Mouse (Mus musculus) gastrocnemius, postnatal 25 days (tissue): ENCODE measurements around the gene Fam222b. TPM values are rescaled to one million over a fixed set of nuclear protein-coding genes. Genes with fewer than 3 reads are reported as not detected.
A peak's percentile ranks its signal among the peaks of the same experiment; 100 is the strongest.

ENCODE experiments used
- DNase-seq: peaks from one replicate; pipeline ENCODE4 v3.0.0; 2022
- total RNA-seq, 2 experiments: library from RNA; stranded (reverse); gene quantifications; 1 replicate in 1 of 2; 2 replicates in 1 of 2; pipeline ENCODE4 v1.2.3; 2021

Gene Fam222b
- total RNA-seq, 2 experiments from 2014 or later = 5.4 to 5.8 TPM

DNA sequence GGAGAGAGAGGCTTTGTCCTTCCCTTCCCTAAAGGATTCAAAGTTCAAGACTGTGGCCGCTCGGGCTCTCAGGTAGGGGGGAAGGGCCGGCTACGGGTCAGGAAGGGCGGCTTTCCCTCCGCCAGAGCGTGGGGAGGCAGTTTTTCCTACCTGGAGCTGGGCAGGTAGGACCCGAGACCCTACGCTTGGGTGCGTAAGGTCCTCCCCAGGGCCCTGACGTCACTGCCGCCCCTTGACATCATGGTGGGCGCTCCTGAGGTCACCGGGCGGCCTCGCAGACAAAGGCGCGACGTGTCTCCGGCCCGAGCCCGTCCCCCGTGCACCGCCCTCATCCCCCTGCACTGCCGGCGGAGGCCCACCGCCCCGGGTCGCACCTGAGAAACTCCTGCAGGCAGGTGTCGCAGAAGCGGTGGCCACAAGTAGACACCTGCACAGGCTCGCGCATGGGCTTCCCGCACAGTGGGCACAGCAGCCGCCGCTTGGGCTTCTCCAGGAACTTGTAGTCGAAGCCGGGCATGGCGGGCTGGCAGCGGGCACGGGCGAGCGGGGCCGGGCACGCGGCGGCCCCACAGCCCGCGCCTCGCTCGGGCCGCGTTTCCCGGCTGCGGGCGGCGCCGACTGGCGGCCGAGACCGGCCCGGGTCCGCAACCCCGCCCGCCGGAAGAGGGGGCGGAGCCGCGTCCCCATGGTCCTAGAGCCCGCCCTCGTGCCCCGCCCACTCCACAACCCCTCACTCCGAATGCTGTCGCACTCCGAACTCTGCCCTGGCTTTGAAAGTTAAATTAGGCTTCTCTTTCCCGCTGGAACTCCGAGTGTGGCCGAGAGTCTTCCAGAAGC is 70.7 kb downstream of the Fam222b start, which contains the start of gene Traf4:
Gene Traf4, minus strand, starts transcription at position 666 of the 837 bp plus-strand sequence.
- DNase-seq = peak; percentile 85

DNA sequence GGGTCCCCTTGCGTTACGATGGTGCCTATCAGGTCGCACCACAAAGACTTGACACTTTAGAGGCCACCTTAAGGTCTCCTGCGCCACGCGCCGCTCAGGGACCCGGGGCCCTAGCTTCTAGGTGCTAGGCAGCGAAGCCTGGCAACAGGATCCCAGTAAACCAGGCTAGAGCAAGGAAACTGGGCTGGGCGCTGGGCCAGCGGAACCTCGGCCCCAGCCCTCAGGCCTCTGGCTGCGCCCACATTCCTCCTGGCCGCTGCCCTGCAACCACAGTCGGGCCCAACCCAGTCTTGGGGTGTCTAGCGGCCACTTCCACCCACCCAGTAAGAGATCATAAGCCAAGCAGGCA is 71.3 kb downstream of the Fam222b start:
- DNase-seq = peak; percentile 51

DNA sequence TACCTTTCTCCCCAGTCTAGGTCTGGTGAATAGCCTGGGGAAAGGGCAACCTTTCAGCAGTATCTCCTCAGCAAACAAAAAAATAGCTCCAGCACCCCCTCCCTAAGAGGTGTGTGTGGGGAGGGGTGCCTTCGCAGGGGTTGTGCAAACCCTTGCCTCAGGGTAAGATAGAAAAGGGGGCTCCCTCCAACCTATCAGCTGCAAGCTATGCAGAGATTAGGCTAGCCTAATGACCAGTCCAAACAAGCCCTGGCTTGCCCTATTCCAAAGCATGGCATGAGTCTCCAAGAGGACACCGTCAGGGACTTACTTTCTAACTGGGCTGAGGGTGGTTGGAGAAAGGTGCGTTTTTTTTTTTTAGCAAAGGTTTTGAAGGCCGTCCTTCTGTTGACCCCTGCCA is 71.7 kb downstream of the Fam222b start:
- DNase-seq = no peak

DNA sequence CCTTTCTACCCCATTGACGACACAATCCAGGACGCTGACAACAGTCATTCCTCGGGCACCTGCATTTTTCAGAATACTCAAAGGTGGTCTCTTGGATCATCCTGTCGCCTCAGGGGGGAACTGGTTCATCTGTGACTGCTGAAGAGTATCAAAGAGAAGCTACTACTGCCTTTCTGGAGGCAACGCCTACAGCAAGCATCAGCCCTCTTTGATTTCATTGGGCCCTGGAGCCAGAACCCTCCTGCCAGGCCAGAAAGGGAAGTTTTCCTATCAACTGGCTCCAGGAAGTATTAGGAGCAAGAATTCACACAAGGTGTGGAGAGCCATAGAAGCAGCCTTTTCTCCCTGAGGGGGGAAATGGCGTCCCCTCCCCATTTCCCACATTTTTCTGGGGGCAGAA is 72.2 kb downstream of the Fam222b start:
- DNase-seq = no peak

DNA sequence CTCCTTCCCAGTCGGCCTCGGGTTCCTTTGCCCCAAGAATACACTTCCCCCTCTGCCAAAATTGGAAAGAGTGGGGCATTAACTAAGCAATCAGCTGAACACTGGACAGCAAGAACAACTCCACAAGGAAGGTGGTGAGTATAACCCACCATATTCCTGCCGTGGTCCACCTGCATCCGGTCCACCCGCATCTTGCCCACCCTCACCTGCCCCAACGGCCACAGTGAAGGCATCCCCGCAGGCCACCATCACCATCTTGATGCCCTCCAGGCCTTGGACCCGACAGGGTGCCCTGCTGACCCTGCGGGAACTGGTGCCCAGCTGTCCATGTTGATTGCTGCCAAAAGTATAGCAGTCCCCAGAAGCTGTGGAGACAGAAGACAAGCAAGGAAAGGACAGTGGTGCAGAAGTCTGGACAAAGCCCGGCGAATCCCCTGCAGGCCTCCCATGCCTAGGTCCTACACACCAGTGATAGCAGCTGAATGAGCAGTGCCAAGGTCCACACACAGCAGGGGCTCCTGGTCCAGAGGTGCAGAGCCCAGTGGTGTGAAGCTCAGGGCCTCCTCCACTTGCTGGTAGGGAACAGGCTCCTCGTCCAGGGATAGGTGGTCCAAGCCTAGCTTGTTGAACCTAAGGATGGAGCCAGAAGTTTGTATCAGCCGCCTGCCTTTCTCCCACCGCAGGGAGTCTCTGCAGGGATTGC is 72.9 kb downstream of the Fam222b start:
- DNase-seq = no peak

DNA sequence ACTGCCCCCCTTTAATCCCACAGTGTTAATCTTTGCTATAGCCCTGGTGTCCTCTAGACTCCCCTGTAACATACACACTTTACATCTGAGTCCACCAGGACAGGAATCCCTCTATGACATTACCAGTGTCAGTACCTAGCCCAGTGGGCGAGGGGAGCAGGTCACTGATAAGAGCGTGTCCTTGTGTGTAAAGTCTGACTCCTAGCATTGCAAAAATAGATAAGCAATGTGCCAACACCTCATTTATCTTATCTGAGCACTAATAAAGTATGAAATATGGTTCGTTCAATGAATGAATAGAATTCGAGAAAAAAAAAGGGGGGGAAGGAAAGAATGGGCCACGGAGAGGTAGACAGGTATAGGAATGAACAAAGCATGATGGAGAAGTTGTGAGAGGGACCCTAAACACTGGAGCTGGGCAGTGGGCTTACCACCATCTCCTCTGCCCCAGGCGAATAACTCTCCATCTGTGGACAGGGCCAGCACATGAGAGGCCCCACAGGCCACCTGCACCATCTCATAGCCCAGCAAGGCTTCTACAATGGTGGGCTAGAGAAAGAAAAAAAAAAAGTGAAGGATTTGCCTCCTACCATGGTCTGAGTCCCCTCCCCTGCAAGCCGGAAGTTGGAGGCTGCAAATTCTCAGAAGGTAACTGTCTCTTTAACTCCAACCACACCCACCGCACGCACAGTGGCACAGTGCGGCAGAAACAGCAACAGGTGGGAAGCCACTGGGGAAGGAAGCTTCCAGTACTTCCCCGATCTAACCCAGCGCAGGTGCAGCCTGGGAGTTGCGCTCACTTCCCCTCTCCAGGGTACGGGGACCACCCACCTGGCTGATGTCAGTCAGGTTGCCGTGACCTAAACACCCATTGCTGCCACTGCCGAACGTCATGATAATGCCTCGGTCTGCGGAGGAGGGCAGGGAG is 74.3 kb downstream of the Fam222b start:
- no peak for DNase-seq

DNA sequence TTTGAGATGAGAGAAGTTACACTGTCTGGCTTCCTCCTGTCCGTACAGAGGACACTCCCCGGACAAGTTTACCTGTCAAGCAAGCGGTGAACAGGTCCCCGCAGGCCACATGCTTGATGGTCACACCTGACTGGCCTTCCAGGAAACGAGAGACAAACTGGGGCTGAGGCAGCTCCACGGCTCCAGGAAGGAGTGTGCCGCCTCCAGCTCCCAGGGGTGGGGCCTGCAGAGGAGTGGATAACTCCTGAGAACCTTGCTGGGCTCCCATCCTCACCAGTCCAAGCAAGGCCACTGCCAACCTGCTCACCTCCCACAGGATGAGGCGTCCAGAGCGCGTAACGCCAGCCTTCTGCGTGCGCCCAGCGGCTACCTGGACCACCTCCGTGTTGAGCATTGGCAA is 75.8 kb downstream of the Fam222b start:
- DNase-seq = no peak

DNA sequence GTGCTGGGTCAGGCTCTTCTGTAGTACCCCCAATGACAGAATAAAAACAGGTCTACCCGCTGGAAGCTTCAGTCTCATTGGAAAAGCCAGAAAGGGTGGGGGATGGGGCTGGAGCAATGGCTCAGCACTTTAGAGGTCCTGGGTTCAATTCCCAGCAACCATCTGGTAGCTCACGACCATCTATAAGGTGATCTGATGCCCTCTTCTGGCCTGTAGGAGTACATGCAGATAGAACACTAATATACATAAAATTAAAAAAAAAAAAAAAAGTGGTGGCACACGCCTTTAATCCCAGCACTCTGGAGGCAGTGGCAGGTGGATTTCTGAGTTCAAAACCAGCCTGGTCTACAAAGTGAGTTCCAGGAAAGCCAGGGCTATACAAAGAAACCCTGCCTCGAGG is 76.9 kb downstream of the Fam222b start:
- no peak for DNase-seq

DNA sequence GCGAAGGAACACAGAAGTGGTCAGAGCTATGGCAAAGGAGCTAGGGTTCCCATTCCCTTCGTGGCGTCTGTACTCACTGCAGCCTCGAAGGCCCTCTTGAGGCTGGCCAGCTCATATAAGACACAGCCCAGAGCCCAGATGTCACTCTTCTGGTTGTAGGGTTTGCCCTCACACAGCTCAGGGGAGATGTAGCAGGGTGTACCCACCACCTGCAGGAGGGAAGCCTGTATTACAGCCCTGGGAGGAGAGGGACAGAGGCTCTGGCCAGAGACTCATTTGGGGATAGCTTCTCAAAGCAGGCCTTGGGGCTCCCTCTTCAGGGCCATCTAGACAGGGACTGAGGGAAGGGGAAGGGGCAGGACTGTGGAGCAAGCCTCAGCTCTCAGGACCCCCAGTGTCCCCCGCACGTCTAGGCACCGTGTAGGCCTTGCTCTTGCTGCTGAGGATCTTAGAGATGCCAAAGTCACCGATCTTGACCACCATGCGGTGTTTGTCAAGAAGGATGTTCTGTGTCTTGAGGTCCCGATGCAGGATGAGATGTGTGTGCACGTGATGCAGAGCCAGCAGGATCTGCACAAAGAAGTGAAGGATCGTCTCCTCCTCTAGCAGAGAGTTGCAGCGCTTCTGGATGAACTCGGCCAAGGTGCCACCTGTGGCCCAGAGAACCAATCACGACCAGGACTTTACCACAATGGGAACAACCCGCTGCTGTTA is 77.7 kb downstream of the Fam222b start:
- no peak for DNase-seq

DNA sequence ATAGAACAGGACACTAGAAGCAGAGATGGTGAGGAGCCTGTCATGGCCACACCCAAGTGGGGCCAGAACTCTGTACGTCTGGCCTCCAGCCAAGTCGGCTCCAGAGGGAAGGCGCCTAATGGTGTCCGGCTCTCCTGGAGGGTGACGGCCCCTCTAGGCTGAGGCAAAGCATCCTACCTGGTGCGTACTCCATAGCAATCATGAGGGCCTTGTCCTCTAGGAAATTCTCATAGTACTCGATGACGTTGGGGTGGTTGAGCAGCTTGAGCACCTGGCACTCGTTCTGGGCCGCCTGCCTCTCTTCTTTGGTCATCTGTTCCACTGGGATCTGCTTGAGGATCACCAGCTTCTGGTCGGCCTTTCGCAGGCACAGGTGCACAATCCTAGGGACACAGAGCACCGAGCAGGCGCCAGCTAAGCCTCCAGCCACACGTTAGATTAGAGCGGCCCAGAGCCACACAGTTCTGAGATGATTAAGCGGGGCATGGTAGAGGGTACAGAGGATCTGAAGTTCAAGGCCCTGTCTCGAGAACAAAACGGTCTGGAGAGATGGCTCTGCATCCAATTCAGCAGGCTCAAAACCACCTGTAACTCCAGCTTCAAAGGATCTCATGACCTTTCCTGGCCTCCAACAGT is 78.4 kb downstream of the Fam222b start:
- no peak for DNase-seq

DNA sequence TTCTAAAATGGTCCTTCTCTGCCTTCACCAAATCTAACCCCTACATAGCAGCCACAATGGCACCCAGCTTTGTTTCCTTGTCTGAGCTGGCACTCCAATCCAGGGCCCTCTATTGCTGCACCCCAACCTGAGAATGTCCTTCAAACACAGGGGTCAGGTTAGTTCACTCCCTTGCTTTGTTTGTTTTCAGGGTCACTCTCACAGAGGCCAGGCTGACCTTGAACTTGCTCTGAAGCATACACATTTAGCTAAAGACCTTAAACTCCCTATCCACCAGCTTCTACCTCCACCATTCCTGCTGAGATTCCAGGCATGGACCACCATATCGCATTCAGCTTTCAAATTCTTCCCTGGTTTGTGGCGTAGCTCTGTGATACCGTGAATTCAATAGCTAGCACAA is 80.0 kb downstream of the Fam222b start:
- no peak for DNase-seq

DNA sequence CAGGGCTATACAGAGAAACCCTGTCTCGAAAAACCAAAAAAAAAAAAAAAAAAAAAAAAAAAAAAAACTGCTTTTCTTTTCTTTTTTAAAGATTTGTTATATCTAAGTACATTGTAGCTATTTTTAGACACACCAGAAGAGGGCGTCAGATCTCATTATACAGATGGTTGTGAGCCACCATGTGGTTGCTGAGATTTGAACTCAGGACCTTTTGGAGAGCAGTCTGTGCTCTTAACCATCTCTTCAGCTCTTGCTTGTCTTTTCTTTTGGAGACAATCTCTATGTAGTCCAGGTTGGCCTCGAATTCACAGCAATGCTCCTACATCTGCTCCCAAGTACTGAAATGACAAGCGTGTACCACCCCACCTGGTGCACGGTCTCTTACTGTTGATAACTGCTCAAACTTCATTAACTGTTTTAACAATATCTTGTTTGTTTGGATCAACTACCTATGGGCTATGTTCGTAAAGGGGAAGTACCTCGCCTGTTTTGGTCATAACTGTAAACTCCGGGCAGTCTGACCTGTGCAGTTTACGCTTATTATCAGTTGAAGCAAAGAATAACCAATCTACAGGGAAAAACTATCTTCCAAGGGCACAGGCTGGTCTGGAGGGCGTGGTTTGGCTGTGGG is 81.4 kb downstream of the Fam222b start:
- no peak for DNase-seq

DNA sequence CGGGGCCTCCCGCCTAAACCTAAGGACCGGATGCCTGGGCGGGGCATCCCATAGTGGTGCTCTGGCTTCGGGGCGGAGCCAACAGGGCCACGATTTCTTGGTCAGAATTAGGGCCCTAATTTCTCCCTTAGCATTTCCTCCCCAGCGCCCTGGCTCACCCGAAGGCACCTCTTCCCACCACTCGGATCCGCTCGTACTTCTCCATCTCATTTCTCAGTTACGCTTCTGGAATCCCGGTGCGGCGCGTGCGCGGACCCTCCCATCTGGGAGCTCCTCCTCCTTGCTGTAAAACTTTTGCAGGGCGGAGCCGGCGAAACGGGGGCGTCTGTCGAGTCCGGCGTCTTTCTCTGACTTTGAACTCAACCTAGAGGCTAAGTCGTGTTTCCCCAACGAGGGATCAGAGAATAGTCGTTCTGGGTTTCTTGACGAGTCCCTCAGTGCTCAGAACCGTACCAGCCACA is 82.0 kb downstream of the Fam222b start, which contains the start of the genes Nek8 and Tlcd1:
Gene Nek8, minus strand, starts transcription at position 274 of the 461 bp plus-strand sequence.
Gene Tlcd1, plus strand, starts transcription at position 310 of the 461 bp plus-strand sequence.
- peak; percentile 88 for DNase-seq

DNA sequence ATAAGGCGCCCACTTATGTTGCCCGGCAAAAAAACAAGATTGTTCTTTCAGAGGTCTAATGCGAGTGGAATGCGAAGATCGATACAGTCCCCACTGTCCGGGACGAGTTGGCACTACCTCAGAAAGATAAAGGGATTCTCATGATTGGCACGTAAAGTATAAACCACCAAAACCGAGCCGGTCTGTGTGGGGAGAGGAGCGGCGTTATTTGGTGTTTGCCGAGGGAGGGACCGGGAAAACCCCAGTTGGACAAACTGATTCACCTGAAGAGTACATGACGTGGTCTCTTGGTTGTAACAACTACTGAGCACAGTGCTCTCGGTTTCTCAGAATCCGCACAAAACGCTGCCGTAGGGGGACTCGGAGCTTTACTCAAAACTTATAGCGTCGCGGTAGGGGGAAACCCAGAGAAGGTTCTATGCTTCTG is 82.5 kb downstream of the Fam222b start:
- DNase-seq = no peak

DNA sequence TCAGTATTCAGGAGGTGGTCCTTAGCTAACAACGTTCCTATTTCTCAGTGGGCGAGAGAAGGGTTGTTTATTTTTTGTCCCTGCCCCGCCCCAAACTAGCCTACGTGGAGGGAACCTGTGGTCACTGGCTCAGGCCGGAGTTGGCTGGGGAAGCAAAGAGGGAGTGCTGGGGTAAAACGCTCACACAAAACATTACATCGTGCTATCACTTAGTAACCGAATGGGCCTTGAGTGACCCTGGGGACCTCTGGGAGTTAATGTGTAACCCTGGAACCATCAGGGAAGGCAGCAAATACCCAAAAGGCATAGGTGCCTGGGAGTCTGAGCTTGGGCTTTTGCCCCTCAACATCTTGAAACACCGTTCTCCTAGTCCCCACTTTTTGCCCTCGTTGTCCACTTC is 83.0 kb downstream of the Fam222b start:
- no peak for DNase-seq

DNA sequence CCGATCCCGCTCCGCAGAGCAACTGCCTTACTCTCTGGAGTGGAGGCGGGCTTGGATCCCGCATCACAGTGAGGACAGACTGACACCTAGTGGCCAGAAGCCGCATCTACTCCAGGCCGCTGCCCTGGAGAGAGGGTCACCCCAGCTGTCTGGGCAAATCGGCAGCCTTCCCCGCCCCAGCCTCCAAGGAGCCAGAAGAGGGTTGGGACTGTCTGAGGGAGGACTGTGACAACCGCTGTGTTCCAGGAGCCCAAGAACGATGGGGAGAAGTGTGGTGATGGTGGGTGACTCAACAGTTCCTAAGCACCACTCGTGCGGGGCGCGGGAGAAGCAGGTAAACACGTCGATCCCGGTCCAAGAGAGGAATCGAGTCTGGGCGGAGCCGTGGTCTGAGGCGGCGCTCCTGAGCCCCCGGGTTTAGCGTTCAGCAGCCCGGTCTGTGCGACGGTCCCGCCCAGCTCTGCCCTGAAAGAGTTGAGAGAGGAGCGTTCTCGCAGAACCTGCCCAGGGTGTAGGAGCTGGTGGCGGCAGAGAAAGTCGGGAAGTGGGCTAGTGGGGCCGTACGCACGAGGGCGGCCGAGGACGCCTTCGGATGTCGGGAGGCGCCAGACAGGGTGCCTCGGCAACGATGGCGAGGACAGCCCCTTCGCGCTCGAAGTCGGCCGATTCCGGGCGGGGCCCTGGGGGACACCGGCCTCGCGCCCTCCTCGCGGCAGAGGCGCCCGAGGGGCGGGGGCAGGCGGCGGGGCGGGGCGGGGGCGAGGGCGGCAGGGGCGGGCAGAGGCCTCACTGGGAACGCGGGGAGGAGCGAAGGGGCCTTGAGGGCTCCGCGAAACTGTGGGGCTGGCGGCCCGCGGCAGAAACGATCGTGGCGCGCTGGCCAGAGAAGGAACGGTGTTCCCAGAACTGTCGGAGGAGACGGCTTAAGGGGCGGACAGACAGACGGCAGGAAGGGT is 83.7 kb downstream of the Fam222b start:
- DNase-seq = peak; percentile 93

DNA sequence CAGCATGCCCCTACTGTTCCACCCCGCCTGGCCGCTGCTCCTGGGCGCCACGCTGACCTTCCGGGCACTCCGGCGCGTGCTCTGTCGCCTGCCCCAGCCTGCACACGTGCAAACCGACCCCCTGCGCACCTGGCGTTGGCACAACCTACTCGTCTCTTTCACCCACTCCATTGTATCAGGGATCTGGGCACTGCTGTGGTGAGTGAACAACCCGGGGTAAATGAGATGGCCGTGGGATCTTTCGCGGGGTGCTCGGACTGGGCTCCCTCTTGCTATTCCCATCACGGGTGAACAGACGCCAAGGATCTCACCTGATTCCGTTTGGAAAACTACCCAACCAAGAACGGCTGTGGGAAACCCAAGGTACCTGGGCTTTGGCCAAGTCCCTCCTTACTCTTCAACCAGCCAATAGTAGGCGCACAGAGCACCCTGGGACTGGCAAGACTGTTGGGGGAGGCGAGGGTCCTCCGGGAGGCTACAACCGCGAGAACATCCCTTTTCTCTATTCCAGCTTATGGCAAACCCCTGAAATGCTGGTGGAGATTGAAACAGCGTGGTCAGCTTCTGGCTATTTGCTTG is 84.5 kb downstream of the Fam222b start:
- DNase-seq = no peak

DNA sequence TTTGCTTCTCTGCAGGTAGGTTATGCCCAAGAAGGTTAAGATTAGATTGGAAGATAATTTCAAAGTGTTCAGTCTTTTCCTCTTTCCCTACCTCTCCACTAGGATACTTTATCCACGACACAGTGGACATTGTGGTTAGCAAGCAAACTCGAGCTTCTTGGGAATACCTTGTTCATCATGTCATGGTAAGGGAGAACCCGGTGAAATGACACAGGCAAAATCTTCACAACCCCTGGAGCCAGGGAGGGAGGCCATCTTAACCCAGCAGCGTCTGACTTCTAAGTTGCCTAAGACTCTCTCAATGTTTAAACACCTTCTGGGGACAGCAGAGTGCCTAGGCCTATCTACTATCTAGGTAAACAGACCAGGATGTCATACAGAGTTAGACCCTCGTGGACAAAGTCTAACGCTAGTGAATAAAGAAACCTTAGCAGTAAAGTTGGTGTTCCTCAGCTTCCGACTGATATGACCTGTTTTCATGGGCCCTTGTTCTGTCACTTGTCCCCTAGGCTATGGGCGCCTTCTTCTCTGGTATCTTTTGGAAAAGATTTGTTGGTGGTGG is 85.1 kb downstream of the Fam222b start:
- no peak for DNase-seq
